Mouse (Mus musculus) myocyte (in vitro differentiated cells): ENCODE results near the gene Lemd1.

ENCODE experiments used
- E2F4 ChIP-seq: IDR thresholded peaks from one replicate; pipeline ENCODE4 v1.6.1; 2011; ENCODE audit warnings: mild to moderate bottlenecking, control low read depth, moderate library complexity; ENCODE audit not compliant: insufficient read depth
- MAX ChIP-seq: IDR thresholded peaks from one replicate; pipeline ENCODE4 v1.6.1; 2011; ENCODE audit warnings: low read depth, mild to moderate bottlenecking, control low read depth
- MYOD1 ChIP-seq, 3 experiments: IDR thresholded peaks; one replicate each; pipeline ENCODE4 v1.6.1; 2011; ENCODE audit warnings: control low read depth in 2 of 3, low read depth in 2 of 3, mild to moderate bottlenecking in 2 of 3, moderate library complexity in 1 of 3; ENCODE audit not compliant: insufficient read length in 2 of 3, control insufficient read depth in 1 of 3
- POLR2A ChIP-seq: IDR thresholded peaks from one replicate; pipeline ENCODE4 v1.6.1; 2011; ENCODE audit warnings: low read depth, mild to moderate bottlenecking, control low read depth, moderate library complexity; ENCODE audit not compliant: insufficient read length
- TCF3 ChIP-seq: IDR thresholded peaks from one replicate; pipeline ENCODE4 v1.6.1; 2011; ENCODE audit warnings: low read depth, control low read depth; ENCODE audit not compliant: insufficient read length
- USF1 ChIP-seq: IDR thresholded peaks from one replicate; pipeline ENCODE4 v1.6.1; 2011; ENCODE audit warnings: low read depth, mild to moderate bottlenecking, control low read depth, moderate library complexity

DNA sequence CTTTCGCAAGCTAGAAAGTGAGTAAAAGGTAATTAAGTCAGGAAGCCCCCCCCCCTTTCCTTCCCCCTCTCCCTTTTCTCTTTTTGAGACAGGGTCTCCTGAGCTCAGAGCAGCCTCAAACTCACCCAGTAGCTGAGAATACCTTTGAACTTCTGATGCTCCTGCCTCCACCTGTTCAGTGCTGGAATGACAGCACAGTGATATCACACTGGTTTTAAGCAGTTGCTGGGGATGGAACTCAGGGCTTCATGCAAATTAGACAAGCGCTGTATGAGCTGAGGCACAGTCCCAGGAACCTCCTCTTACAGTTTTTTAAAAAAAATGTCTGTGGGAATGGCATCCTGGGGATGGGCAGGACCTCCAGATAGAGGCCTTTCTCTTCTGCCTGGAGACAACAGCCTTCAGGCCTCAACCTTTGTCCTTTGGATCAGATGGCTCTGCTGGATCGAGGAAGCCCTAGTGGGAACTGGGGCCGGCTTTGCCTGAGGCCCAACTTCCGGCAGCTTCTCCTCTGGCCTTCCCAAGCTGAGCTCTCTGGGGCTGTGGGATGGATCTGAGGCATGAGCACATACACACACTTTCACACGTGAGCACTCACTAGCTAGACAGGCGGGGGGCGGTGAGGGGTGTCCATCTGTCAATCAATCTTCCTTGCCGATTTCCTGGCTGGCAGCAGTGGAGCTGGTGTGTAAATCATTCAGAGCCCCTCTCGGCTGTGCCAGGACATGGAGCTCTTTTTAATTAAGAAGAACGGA is 99.9 kb downstream of the Lemd1 start:
- no peak for TF ChIP-seq USF1
- no peak for TF ChIP-seq POLR2A
- peak in 1 of 3 experiments; percentile 44 for TF ChIP-seq MYOD1 (IDR thresholded peaks at IDR 0.05; ENCODE audit: control insufficient read depth in 1 of 3, insufficient read length in 2 of 3, low read depth in 2 of 3)
- no peak for TF ChIP-seq TCF3
- no peak for TF ChIP-seq MAX
- TF ChIP-seq E2F4: no peak
